Mouse (Mus musculus): ENCODE data around the gene Prc1. TPM values are rescaled to one million over a fixed set of nuclear protein-coding genes. Genes with fewer than 3 reads are reported as not detected.
A peak's percentile ranks its signal among the peaks of the same experiment; 100 is the strongest.

Prc1 gene
- 25.4 and 47.7 TPM in 2 replicates for polyA plus RNA-seq (2014; fragmentation: Nextera tagmentation; extraction: Ambion mirVana)

GRCm38 (mm10) chr7:80294062-80294763 is at the start of gene Prc1:
Gene Prc1, plus strand, starts transcription at chr7:80294450.
- peak within 1 kb of the TSS; percentile 28; the same call in 1 of the 2 replicates for H3K27ac ChIP-seq (replicated peaks; ENCODE audit: low read depth, low read length)
- H3K4me1 ChIP-seq (ENCODE audit: control insufficient read depth, insufficient read depth, low read length): peaks cover 4% of the 10 kb centered on the region
- no peaks in the 10 kb centered on the region for H3K9me3 ChIP-seq (ENCODE audit: control insufficient read depth, low read length)
- H3K4me2 ChIP-seq (ENCODE audit: low read length): peak within 1 kb of the TSS; percentile 98
- ATAC-seq (ENCODE audit: low FRiP score, low TSS enrichment) (peak; percentile 98), DNase-seq (peak; percentile 98)
- peak within 1 kb of the TSS; percentile 53 for H3K9ac ChIP-seq (replicated peaks; ENCODE audit: low read length)
- peak within 1 kb of the TSS; percentile 72 for H3K4me3 ChIP-seq (replicated peaks; ENCODE audit: low read depth, low read length)
- H3K36me3 ChIP-seq (ENCODE audit: control insufficient read depth, insufficient read depth, low read length): peaks cover 25% of the 10 kb centered on the region
- H3K27me3 ChIP-seq (ENCODE audit: control insufficient read depth, insufficient read depth, low read length): no peaks in the 10 kb centered on the region
- WGBS: under 1% methylated on average over 52 of the region's 52 CpGs

DNA sequence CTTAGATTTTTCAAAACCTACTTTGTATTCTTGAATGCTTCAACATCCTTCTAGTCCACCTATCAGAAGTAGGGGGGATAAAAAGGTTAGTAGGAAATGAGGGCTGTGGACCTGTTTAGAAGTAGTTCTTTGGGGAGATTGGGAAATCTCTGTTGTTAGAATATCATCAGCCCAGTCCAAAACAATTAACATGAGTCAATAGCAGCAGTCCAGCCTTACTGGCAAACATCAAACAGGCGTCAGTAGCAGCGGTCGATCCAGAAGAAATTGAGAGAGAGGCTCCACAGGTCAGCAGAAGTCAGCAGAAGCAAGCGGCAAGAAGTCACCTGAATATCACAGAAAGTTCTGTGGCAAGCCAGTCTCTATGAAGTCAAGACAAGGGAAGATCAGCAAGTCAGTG is 49.4 kb upstream of the Prc1 start:
- Histone ChIP-seq H3K4me1 (ENCODE audit: control insufficient read depth, insufficient read depth, low read length) (no peaks in the 10 kb centered on the region), H3K36me3 (ENCODE audit: control insufficient read depth, insufficient read depth, low read length) (0 out of 2 replicates have a peak, but pooled peaks cover 4% of the 10 kb centered on the region), H3K27ac (replicated peaks; ENCODE audit: low read depth, low read length) (no peak overlapping the region), H3K4me3 (replicated peaks; ENCODE audit: low read depth, low read length) (no peak overlapping the region), H3K9me3 (ENCODE audit: control insufficient read depth, low read length) (no peaks in the 10 kb centered on the region), H3K9ac (replicated peaks; ENCODE audit: low read length) (no peak overlapping the region), H3K4me2 (ENCODE audit: low read length) (no peak overlapping the region), H3K27me3 (ENCODE audit: control insufficient read depth, insufficient read depth, low read length) (no peaks in the 10 kb centered on the region)
- 96% methylated on average over 4 of the region's 4 CpGs for WGBS
- DNase-seq (no peak), ATAC-seq (ENCODE audit: low FRiP score, low TSS enrichment) (no peak)

DNA sequence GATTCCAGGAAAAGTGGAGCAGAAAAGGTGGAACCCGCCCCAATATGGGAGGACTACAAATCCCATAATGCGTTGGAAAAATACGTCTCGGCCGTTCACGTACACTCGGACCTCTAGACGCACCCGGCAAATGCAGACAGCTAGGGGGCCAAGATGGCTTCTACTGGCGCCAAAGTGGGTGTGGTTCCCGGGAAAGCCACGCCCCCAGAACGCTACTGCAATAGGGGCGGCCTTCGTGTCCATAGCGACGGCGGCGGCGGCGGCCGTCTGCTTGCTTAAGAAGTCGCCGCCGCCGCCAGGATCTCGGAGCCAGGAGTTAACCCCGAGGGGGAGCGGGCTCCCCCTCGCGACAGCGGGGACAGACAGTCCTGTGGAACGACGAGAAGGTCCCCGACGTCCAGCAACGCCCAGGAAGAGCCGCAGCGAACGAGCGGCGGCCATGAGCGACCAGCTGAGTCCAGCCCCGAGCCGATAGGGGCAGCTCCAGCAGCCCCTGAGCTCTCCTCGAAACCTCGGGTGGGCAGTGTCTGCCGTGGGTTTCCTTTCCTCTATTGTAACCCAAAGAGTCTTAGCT is 48.0 kb upstream of the Prc1 start, which contains the start of gene Ttll13:
TSS of gene Ttll13 (plus strand) at position 229 of the 574 bp plus-strand sequence.
- ATAC-seq (ENCODE audit: low FRiP score, low TSS enrichment) (peak; percentile 99), DNase-seq (peak; percentile 99)
- under 1% methylated on average over 48 of the region's 48 CpGs for WGBS
- Histone ChIP-seq H3K36me3 (ENCODE audit: control insufficient read depth, insufficient read depth, low read length) (0 out of 2 replicates have a peak, but pooled peaks cover 1% of the 10 kb centered on the region), H3K9me3 (ENCODE audit: control insufficient read depth, low read length) (no peaks in the 10 kb centered on the region), H3K4me1 (ENCODE audit: control insufficient read depth, insufficient read depth, low read length) (no peaks in the 10 kb centered on the region), H3K4me3 (replicated peaks; ENCODE audit: low read depth, low read length) (peak within 1 kb of the TSS; percentile 55), H3K4me2 (ENCODE audit: low read length) (peak within 1 kb of the TSS; percentile 60), H3K9ac (replicated peaks; ENCODE audit: low read length) (peak within 1 kb of the TSS; percentile 72), H3K27ac (replicated peaks; ENCODE audit: low read depth, low read length) (peak within 1 kb of the TSS; percentile 90), H3K27me3 (ENCODE audit: control insufficient read depth, insufficient read depth, low read length) (no peaks in the 10 kb centered on the region)

DNA sequence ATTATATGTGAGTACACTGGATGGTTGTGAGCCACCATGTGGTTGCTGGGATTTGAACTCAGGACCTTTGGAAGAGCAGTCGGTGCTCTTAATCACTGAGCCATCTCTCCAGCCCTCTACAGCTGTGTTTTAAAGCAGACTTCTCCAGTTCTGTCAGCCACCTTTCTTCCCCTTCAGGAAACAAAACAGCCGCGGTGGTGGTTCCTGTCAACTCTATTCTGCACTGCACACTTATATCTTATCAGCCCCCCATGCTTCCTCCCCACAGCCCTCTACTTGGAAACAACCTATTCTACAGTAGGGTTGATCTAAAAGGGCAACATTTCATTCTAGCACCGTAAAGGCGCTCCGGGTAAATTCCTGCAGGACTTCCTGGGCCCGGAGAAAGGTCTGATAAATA is 47.4 kb upstream of the Prc1 start:
- H3K4me3 ChIP-seq (replicated peaks; ENCODE audit: low read depth, low read length): peak overlapping the region; percentile 55

GRCm38 (mm10) chr7:80252437-80252836 is 41.8 kb upstream of the Prc1 start:
- no peak for DNase-seq
- Histone ChIP-seq H3K36me3 (ENCODE audit: control insufficient read depth, insufficient read depth, low read length) (no peaks in the 10 kb centered on the region), H3K9me3 (ENCODE audit: control insufficient read depth, low read length) (no peaks in the 10 kb centered on the region), H3K4me1 (ENCODE audit: control insufficient read depth, insufficient read depth, low read length) (no peaks in the 10 kb centered on the region), H3K4me3 (replicated peaks; ENCODE audit: low read depth, low read length) (no peak overlapping the region), H3K9ac (replicated peaks; ENCODE audit: low read length) (no peak overlapping the region), H3K4me2 (ENCODE audit: low read length) (no peak overlapping the region), H3K27me3 (ENCODE audit: control insufficient read depth, insufficient read depth, low read length) (peaks cover 7% of the 10 kb centered on the region; the same call in 1 of the 2 replicates), H3K27ac (replicated peaks; ENCODE audit: low read depth, low read length) (no peak overlapping the region)
- ATAC-seq (ENCODE audit: low FRiP score, low TSS enrichment): no peak
- WGBS: 83% methylated on average over 7 of the region's 7 CpGs

More for the DNA sequence above, 47.4 kb upstream of the Prc1 start:
- no peaks in the 10 kb centered on the region for H3K9me3 ChIP-seq (ENCODE audit: control insufficient read depth, low read length)
- ATAC-seq (ENCODE audit: low FRiP score, low TSS enrichment) (no peak), DNase-seq (no peak)
- H3K9ac ChIP-seq (replicated peaks; ENCODE audit: low read length): peak overlapping the region; percentile 1; the same call in 1 of the 2 replicates
- no peaks in the 10 kb centered on the region for H3K36me3 ChIP-seq (ENCODE audit: control insufficient read depth, insufficient read depth, low read length)
- 71% methylated on average over 7 of the region's 7 CpGs for WGBS
- no peaks in the 10 kb centered on the region for H3K4me1 ChIP-seq (ENCODE audit: control insufficient read depth, insufficient read depth, low read length)
- H3K27ac ChIP-seq (replicated peaks; ENCODE audit: low read depth, low read length): peak overlapping the region; percentile 90
- no peaks in the 10 kb centered on the region for H3K27me3 ChIP-seq (ENCODE audit: control insufficient read depth, insufficient read depth, low read length)
- peak overlapping the region; percentile 60 for H3K4me2 ChIP-seq (ENCODE audit: low read length)

DNA sequence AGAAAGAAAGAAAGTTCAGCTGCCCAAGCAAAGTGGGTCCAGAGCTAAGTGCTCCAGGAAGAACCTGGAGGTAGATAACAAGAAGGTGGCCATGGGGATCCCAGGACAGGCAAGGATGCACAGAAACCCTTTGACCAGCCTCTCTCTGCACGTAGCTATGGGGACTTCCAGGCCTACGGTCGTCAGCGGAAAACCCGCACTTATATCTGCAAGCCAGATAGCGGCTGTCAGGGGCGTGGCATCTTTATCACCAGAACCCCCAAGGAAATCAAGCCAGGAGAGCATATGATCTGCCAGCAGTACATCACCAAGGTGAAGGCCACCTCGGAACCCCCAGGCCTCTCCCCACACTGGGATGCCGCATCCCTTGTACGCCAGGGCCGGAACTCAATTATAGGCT is 41.4 kb upstream of the Prc1 start:
- no peak overlapping the region for H3K27ac ChIP-seq (replicated peaks; ENCODE audit: low read depth, low read length)
- no peak overlapping the region for H3K4me3 ChIP-seq (replicated peaks; ENCODE audit: low read depth, low read length)
- no peak overlapping the region for H3K4me2 ChIP-seq (ENCODE audit: low read length)
- H3K9me3 ChIP-seq (ENCODE audit: control insufficient read depth, low read length): no peaks in the 10 kb centered on the region
- no peaks in the 10 kb centered on the region for H3K36me3 ChIP-seq (ENCODE audit: control insufficient read depth, insufficient read depth, low read length)
- no peak for DNase-seq
- no peak for ATAC-seq (ENCODE audit: low FRiP score, low TSS enrichment)
- no peak overlapping the region for H3K9ac ChIP-seq (replicated peaks; ENCODE audit: low read length)
- no peaks in the 10 kb centered on the region for H3K4me1 ChIP-seq (ENCODE audit: control insufficient read depth, insufficient read depth, low read length)
- H3K27me3 ChIP-seq (ENCODE audit: control insufficient read depth, insufficient read depth, low read length): peaks cover 8% of the 10 kb centered on the region; the same call in 1 of the 2 replicates
- WGBS: 88% methylated on average over 11 of the region's 11 CpGs

DNA sequence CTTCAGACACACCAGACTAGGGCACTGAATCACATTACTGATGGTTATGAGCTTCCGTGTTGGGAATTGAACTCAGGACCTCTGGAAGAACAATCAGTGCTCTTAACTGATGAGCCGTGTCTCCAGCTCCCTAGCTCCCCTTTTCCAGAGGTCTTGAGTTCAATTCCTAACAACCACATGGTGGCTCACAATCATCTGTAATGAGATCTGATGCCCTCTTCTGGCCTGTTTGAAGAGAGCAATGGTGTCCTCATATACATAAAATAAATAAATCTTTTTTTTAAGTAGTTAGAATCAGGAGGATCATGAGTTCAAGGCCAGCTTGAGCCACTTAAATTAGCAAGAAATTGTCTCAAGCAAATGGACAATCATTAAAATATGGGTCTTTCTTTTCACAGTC is 38.3 kb upstream of the Prc1 start:
- Histone ChIP-seq H3K27me3 (ENCODE audit: control insufficient read depth, insufficient read depth, low read length) (peaks cover 24% of the 10 kb centered on the region; the same call in 1 of the 2 replicates), H3K36me3 (ENCODE audit: control insufficient read depth, insufficient read depth, low read length) (no peaks in the 10 kb centered on the region), H3K4me3 (replicated peaks; ENCODE audit: low read depth, low read length) (no peak overlapping the region), H3K27ac (replicated peaks; ENCODE audit: low read depth, low read length) (no peak overlapping the region), H3K9ac (replicated peaks; ENCODE audit: low read length) (no peak overlapping the region), H3K9me3 (ENCODE audit: control insufficient read depth, low read length) (no peaks in the 10 kb centered on the region), H3K4me2 (ENCODE audit: low read length) (no peak overlapping the region), H3K4me1 (ENCODE audit: control insufficient read depth, insufficient read depth, low read length) (0 out of 2 replicates have a peak, but pooled peaks cover 4% of the 10 kb centered on the region)
- DNase-seq: no peak
- ATAC-seq (ENCODE audit: low FRiP score, low TSS enrichment): no peak
- WGBS: 87% methylated on average over 2 of the region's 2 CpGs

- no peaks in the 10 kb centered on the region for H3K36me3 ChIP-seq (ENCODE audit: control insufficient read depth, insufficient read depth, low read length)
- H3K9ac ChIP-seq (replicated peaks; ENCODE audit: low read length): no peak overlapping the region
- H3K27ac ChIP-seq (replicated peaks; ENCODE audit: low read depth, low read length): no peak overlapping the region
- DNase-seq (no peak), ATAC-seq (ENCODE audit: low FRiP score, low TSS enrichment) (no peak)
- no peak overlapping the region for H3K4me3 ChIP-seq (replicated peaks; ENCODE audit: low read depth, low read length)
- 71% methylated on average over 2 of the region's 2 CpGs for WGBS
- H3K4me1 ChIP-seq (ENCODE audit: control insufficient read depth, insufficient read depth, low read length): peaks cover 11% of the 10 kb centered on the region
- peaks cover 24% of the 10 kb centered on the region; the same call in 1 of the 2 replicates for H3K27me3 ChIP-seq (ENCODE audit: control insufficient read depth, insufficient read depth, low read length)
- no peak overlapping the region for H3K4me2 ChIP-seq (ENCODE audit: low read length)
- H3K9me3 ChIP-seq (ENCODE audit: control insufficient read depth, low read length): no peaks in the 10 kb centered on the region
Observed at GRCm38 (mm10) chr7:80257706-80258105, 36.5 kb upstream of the Prc1 start.
